Mouse (Mus musculus) embryonic facial prominence, embryonic 11.5 days (tissue): Measurements from ENCODE around the gene Cxxc4. TPM values are rescaled to one million over a fixed set of nuclear protein-coding genes. Genes with fewer than 3 reads are reported as not detected.
A peak's percentile ranks its signal among the peaks of the same experiment; 100 is the strongest.

Source experiments
- ATAC-seq: fragments of 200-750 bp; cut with Nextera tagmentation; replicated peaks from 2 replicates; pipeline ENCODE4 v1.8.0; 2017; ENCODE audit warnings: low read depth; ENCODE audit not compliant: insufficient number of reproducible peaks, low FRiP score, low TSS enrichment
- DNase-seq: peaks from one replicate; pipeline ENCODE4 v3.0.0-alpha.2; 2015; ENCODE audit warnings: low spot score
- H3K27ac ChIP-seq: fragments of 300-500 bp; sonication (generic); replicated peaks from 2 replicates; pipeline ENCODE4 v1.5.1; 2014; ENCODE audit warnings: mild to moderate bottlenecking, low read depth, low read length, control low read depth
- H3K27me3 ChIP-seq: fragments of 300-500 bp; sonication (generic); 2 replicates; pipeline ENCODE4 v1.6.1; 2014; ENCODE audit warnings: mild to moderate bottlenecking, low read length, moderate library complexity, mixed read lengths; ENCODE audit not compliant: control insufficient read depth, insufficient read depth
- H3K36me3 ChIP-seq: fragments of 300-500 bp; sonication (generic); replicated peaks from 2 replicates; pipeline ENCODE4 v1.6.1; 2014; ENCODE audit warnings: low read depth, mild to moderate bottlenecking, low read length, moderate library complexity, mixed read lengths; ENCODE audit not compliant: control insufficient read depth, insufficient read depth
- H3K4me1 ChIP-seq: fragments of 300-500 bp; sonication (generic); 2 replicates; pipeline ENCODE4 v1.6.1; 2014; ENCODE audit warnings: low read length, mixed read lengths; ENCODE audit not compliant: control insufficient read depth, insufficient read depth
- H3K4me2 ChIP-seq: fragments of 300-500 bp; sonication (generic); 2 replicates; pipeline ENCODE4 v1.6.1; 2014; ENCODE audit warnings: low read depth, mild to moderate bottlenecking, control low read depth, low read length, moderate library complexity
- H3K4me3 ChIP-seq: fragments of 300-500 bp; sonication (generic); 2 replicates; pipeline ENCODE4 v1.5.1; 2014; ENCODE audit warnings: low read depth, low read length, control low read depth
- H3K9ac ChIP-seq: fragments of 300-500 bp; sonication (generic); replicated peaks from 2 replicates; pipeline ENCODE4 v1.6.1; 2014; ENCODE audit warnings: mild to moderate bottlenecking, control low read depth, low read length
- H3K9me3 ChIP-seq: fragments of 300-500 bp; sonication (generic); replicated peaks from 2 replicates; pipeline ENCODE4 v1.6.1; 2016; ENCODE audit warnings: mild to moderate bottlenecking, low read length, inconsistent platforms, mixed read lengths; ENCODE audit not compliant: control insufficient read depth
- WGBS: fragments of 180-500 bp; shearing (Covaris S2); extraction: QIAGEN DNeasy Blood & Tissue Kit; methylation state at CpG from one replicate; pipeline ENCODE4 v1.1.7; 2014; 5-methylcytosine and 5-hydroxymethylcytosine counted together
- polyA plus RNA-seq: library from polyadenylated mRNA; unstranded; fragments of >200 nt; fragmentation: Nextera tagmentation; extraction: Ambion mirVana; gene quantifications from 2 replicates; pipeline ENCODE4 v1.2.1, GENCODE M21; 2014

The Cxxc4 gene
- polyA plus RNA-seq, 1 experiment from 2014 or later, result 10.7 TPM

GRCm38 (mm10) chr3:134279655-134280054 is 43.4 kb downstream of the Cxxc4 start:
- DNase-seq, result no peak
- Histone ChIP-seq H3K9me3 (no peaks in the 10 kb centered on the region), H3K4me1 (no peaks in the 10 kb centered on the region), H3K36me3 (no peaks in the 10 kb centered on the region), H3K9ac (no peak overlapping the region), H3K4me2 (no peak overlapping the region), H3K27me3 (no peaks in the 10 kb centered on the region), H3K27ac (no peak overlapping the region), H3K4me3 (no peak overlapping the region)
- no peak for ATAC-seq

GRCm38 (mm10) chr3:134281527-134282370 is 45.5 kb downstream of the Cxxc4 start:
- Histone ChIP-seq H3K27ac (no peak overlapping the region), H3K27me3 (no peaks in the 10 kb centered on the region), H3K4me1 (no peaks in the 10 kb centered on the region), H3K4me2 (peak overlapping the region; percentile 21; the same call in 1 of the 2 replicates), H3K4me3 (no peak overlapping the region), H3K36me3 (no peaks in the 10 kb centered on the region), H3K9ac (no peak overlapping the region), H3K9me3 (no peaks in the 10 kb centered on the region)
- no peak for ATAC-seq
- 31% methylated on average over 14 of the region's 14 CpGs for WGBS
- DNase-seq, result peak; percentile 20

GRCm38 (mm10) chr3:134295217-134295616 is 58.9 kb downstream of the Cxxc4 start:
- H3K9me3 ChIP-seq, result no peaks in the 10 kb centered on the region

GRCm38 (mm10) chr3:134302681-134303491 is 66.6 kb downstream of the Cxxc4 start:
- H3K9ac ChIP-seq, result no peak overlapping the region
- H3K27me3 ChIP-seq, result no peaks in the 10 kb centered on the region
- no peaks in the 10 kb centered on the region; the same call in 1 of the 2 replicates for H3K4me1 ChIP-seq
- H3K4me2 ChIP-seq, result peak overlapping the region; percentile 1; the same call in 1 of the 2 replicates
- no peaks in the 10 kb centered on the region for H3K36me3 ChIP-seq
- DNase-seq, result peak; percentile 43
- peak; percentile 57 for ATAC-seq
- 0 out of 2 replicates have a peak overlapping the region, but pooled peaks have one; percentile 5 for H3K4me3 ChIP-seq
- H3K9me3 ChIP-seq, result no peaks in the 10 kb centered on the region
- H3K27ac ChIP-seq, result no peak overlapping the region
- 21% methylated on average over 21 of the region's 21 CpGs for WGBS

More at GRCm38 (mm10) chr3:134295217-134295616, 58.9 kb downstream of the Cxxc4 start:
- H3K27ac ChIP-seq, result no peak overlapping the region
- ATAC-seq (no peak), DNase-seq (no peak)
- WGBS, result 72% methylated on average over 6 of the region's 6 CpGs
- no peak overlapping the region for H3K4me2 ChIP-seq
- no peak overlapping the region for H3K9ac ChIP-seq
- H3K27me3 ChIP-seq, result no peaks in the 10 kb centered on the region
- no peaks in the 10 kb centered on the region for H3K4me1 ChIP-seq
- H3K4me3 ChIP-seq, result no peak overlapping the region
- H3K36me3 ChIP-seq, result no peaks in the 10 kb centered on the region

GRCm38 (mm10) chr3:134303492-134303808 is 67.2 kb downstream of the Cxxc4 start:
- DNase-seq, result no peak
- H3K9me3 ChIP-seq, result no peaks in the 10 kb centered on the region
- no peaks in the 10 kb centered on the region; the same call in 1 of the 2 replicates for H3K4me1 ChIP-seq
- WGBS, result 32% methylated on average over 3 of the region's 3 CpGs
- H3K9ac ChIP-seq, result no peak overlapping the region
- no peak overlapping the region for H3K27ac ChIP-seq
- peak; percentile 9; the same call in 1 of the 2 replicates for ATAC-seq
- no peak overlapping the region for H3K4me2 ChIP-seq
- no peaks in the 10 kb centered on the region for H3K27me3 ChIP-seq
- no peaks in the 10 kb centered on the region for H3K36me3 ChIP-seq
- H3K4me3 ChIP-seq, result no peak overlapping the region

GRCm38 (mm10) chr3:134306507-134306906 is 70.2 kb downstream of the Cxxc4 start:
- no peaks in the 10 kb centered on the region for H3K36me3 ChIP-seq
- H3K9me3 ChIP-seq, result no peaks in the 10 kb centered on the region
- no peaks in the 10 kb centered on the region for H3K27me3 ChIP-seq
- DNase-seq (peak; percentile 30), ATAC-seq (peak; percentile 36; the same call in 1 of the 2 replicates)
- H3K27ac ChIP-seq, result no peak overlapping the region
- H3K4me2 ChIP-seq, result no peak overlapping the region
- no peaks in the 10 kb centered on the region; the same call in 1 of the 2 replicates for H3K4me1 ChIP-seq
- no peak overlapping the region for H3K9ac ChIP-seq
- H3K4me3 ChIP-seq, result no peak overlapping the region
- WGBS, result 24% methylated on average over 4 of the region's 4 CpGs

- Histone ChIP-seq H3K27ac (no peak overlapping the region), H3K4me1 (no peaks in the 10 kb centered on the region; the same call in 1 of the 2 replicates), H3K4me2 (no peak overlapping the region), H3K36me3 (no peaks in the 10 kb centered on the region), H3K9ac (no peak overlapping the region), H3K27me3 (no peaks in the 10 kb centered on the region), H3K9me3 (no peaks in the 10 kb centered on the region), H3K4me3 (no peak overlapping the region)
- ATAC-seq (no peak), DNase-seq (no peak)
Observed at GRCm38 (mm10) chr3:134307801-134308200, 71.5 kb downstream of the Cxxc4 start.
